8 mouse cellular contexts compared by ENCODE assay signal in genomic region chr10:62792177-62793090, GRCm38 (mm10). TPM values are rescaled to one million over a fixed set of nuclear protein-coding genes. Genes with fewer than 3 reads are reported as not detected.
DNase-seq lines count a peak whose midpoint lies in the region; ATAC-seq and TF ChIP-seq lines count a peak whose summit lies in the region.

Ccar1 (minus strand) TSS chr10:62792286.

- 7% methylated on average over 55 of the region's 55 CpGs for WGBS in bone marrow, adult 2 months
- 1% methylated on average over 55 of the region's 55 CpGs for WGBS in embryonic facial prominence, embryonic 15.5 days
- 2% methylated on average over 55 of the region's 55 CpGs for WGBS in limb, embryonic 14.5 days
- WGBS in midbrain, postnatal 0 days: 5% methylated on average over 55 of the region's 55 CpGs

- TF ChIP-seq POLR2A in bone marrow, adult 2 months (IDR thresholded peaks at IDR 0.05; ENCODE audit: borderline replicate concordance, control insufficient read depth, low read depth, low read length): peak; percentile 64; the same call in 1 of the 2 replicates
- 0 out of 2 replicates have a peak, but pooled peaks have one; percentile 33 for TF ChIP-seq POLR2A in limb, embryonic 14.5 days (IDR thresholded peaks at IDR 0.05; ENCODE audit: borderline replicate concordance, extremely low read depth, insufficient read depth, insufficient read length)

- H3K9ac ChIP-seq in embryonic facial prominence, embryonic 15.5 days: peak within 1 kb of the TSS; percentile 89
- peak within 1 kb of the TSS; percentile 98 for H3K9ac ChIP-seq in limb, embryonic 14.5 days (ENCODE audit: low read depth, low read length, severe bottlenecking)
- H3K9ac ChIP-seq in midbrain, postnatal 0 days (replicated peaks; ENCODE audit: low read length, poor library complexity, severe bottlenecking): peak within 1 kb of the TSS; percentile 95

- peak; percentile 99 for DNase-seq in 416B (ENCODE audit: low read depth)
- peak; percentile 99 for DNase-seq in heart, adult 8-10 months (ENCODE audit: low spot score)
- DNase-seq in kidney, adult 9 months: peak; percentile 99
- DNase-seq in limb, embryonic 14.5 days (ENCODE audit: low spot score): peak; percentile 98
- peak; percentile 99 for DNase-seq in midbrain, postnatal 0 days (ENCODE audit: low spot score)
- DNase-seq in spleen, postnatal 14 days (ENCODE audit: low spot score in 2 of 2): peak; percentile 97 to 99

- peak within 1 kb of the TSS; percentile 94 for H3K27ac ChIP-seq in bone marrow, adult 2 months (ENCODE audit: control insufficient read depth, insufficient read depth, low read depth, low read length, poor library complexity)
- H3K27ac ChIP-seq in embryonic facial prominence, embryonic 15.5 days (replicated peaks): peak within 1 kb of the TSS; percentile 96
- H3K27ac ChIP-seq in limb, embryonic 14.5 days (replicated peaks; ENCODE audit: low read depth, low read length): peak within 1 kb of the TSS; percentile 93
- H3K27ac ChIP-seq in midbrain, postnatal 0 days (ENCODE audit: low read depth, low read length): peak within 1 kb of the TSS; percentile 93

- H3K4me3 ChIP-seq in bone marrow, adult 2 months (replicated peaks; ENCODE audit: control insufficient read depth, low read depth, low read length): peak within 1 kb of the TSS; percentile 97
- peak within 1 kb of the TSS; percentile 89 for H3K4me3 ChIP-seq in embryonic facial prominence, embryonic 15.5 days (replicated peaks)
- H3K4me3 ChIP-seq in limb, embryonic 14.5 days (replicated peaks; ENCODE audit: low read length): peak within 1 kb of the TSS; percentile 100
- H3K4me3 ChIP-seq in midbrain, postnatal 0 days (ENCODE audit: low read depth, low read length): peak within 1 kb of the TSS; percentile 97

- no peak for TF ChIP-seq CTCF in bone marrow, adult 2 months (IDR thresholded peaks at IDR 0.05; ENCODE audit: control insufficient read depth, insufficient read depth, low read length)
- peak; percentile 51 for TF ChIP-seq CTCF in midbrain, postnatal 0 days (IDR thresholded peaks at IDR 0.05)

- no peaks in the 10 kb centered on the region for H3K27me3 ChIP-seq in embryonic facial prominence, embryonic 15.5 days
- H3K27me3 ChIP-seq in limb, embryonic 14.5 days (ENCODE audit: control insufficient read depth, insufficient read depth, low read length): no peaks in the 10 kb centered on the region
- no peaks in the 10 kb centered on the region for H3K27me3 ChIP-seq in midbrain, postnatal 0 days (ENCODE audit: insufficient read depth, low read length)

- H3K9me3 ChIP-seq in embryonic facial prominence, embryonic 15.5 days (replicated peaks): no peaks in the 10 kb centered on the region
- no peaks in the 10 kb centered on the region for H3K9me3 ChIP-seq in limb, embryonic 14.5 days (ENCODE audit: control insufficient read depth, low read length)
- H3K9me3 ChIP-seq in midbrain, postnatal 0 days (ENCODE audit: low read length): no peaks in the 10 kb centered on the region

- H3K4me2 ChIP-seq in embryonic facial prominence, embryonic 15.5 days (replicated peaks): peak within 1 kb of the TSS; percentile 53
- peak within 1 kb of the TSS; percentile 70 for H3K4me2 ChIP-seq in limb, embryonic 14.5 days (replicated peaks; ENCODE audit: low read depth, low read length, severe bottlenecking)
- peak within 1 kb of the TSS; percentile 63 for H3K4me2 ChIP-seq in midbrain, postnatal 0 days (ENCODE audit: low read depth, low read length, poor library complexity, severe bottlenecking)

- H3K4me1 ChIP-seq in bone marrow, adult 2 months (ENCODE audit: control insufficient read depth, insufficient read depth, low read length): peaks cover 1% of the 10 kb centered on the region; the same call in 1 of the 2 replicates
- peaks cover 12% of the 10 kb centered on the region for H3K4me1 ChIP-seq in embryonic facial prominence, embryonic 15.5 days
- peaks cover 5% of the 10 kb centered on the region for H3K4me1 ChIP-seq in limb, embryonic 14.5 days (ENCODE audit: control insufficient read depth, insufficient read depth, low read length)
- H3K4me1 ChIP-seq in midbrain, postnatal 0 days (ENCODE audit: insufficient read depth, low read length): no peaks in the 10 kb centered on the region

- H3K36me3 ChIP-seq in embryonic facial prominence, embryonic 15.5 days: peaks cover 28% of the 10 kb centered on the region
- peaks cover 32% of the 10 kb centered on the region for H3K36me3 ChIP-seq in limb, embryonic 14.5 days (ENCODE audit: control insufficient read depth, insufficient read depth, low read length)
- H3K36me3 ChIP-seq in midbrain, postnatal 0 days (ENCODE audit: insufficient read depth, low read length): peaks cover 24% of the 10 kb centered on the region

- ATAC-seq in embryonic facial prominence, embryonic 15.5 days (ENCODE audit: insufficient number of reproducible peaks, low FRiP score, low TSS enrichment, low read depth): peak; percentile 98
- peak; percentile 96 for ATAC-seq in limb, embryonic 14.5 days (ENCODE audit: low FRiP score, low read depth)
- peak; percentile 98 for ATAC-seq in midbrain, postnatal 0 days (ENCODE audit: low FRiP score)

RNA-seq across cellular contexts. Expression of gene Ccar1, which starts in this region (rescaled TPM):
- polyA plus RNA-seq in bone marrow, adult 2 months (2011; ENCODE audit: insufficient read depth, insufficient read length, low replicate concordance, missing spikeins): 59.8 and 89.0 TPM in 2 replicates
- polyA plus RNA-seq in embryonic facial prominence, embryonic 15.5 days (2015; fragmentation: Nextera tagmentation; extraction: Ambion mirVana): 102 and 112 TPM in 2 replicates
- total RNA-seq in heart, adult 8-10 months (2022): 10 to 100 TPM; 43.1 to 52.2 (median 47.1) TPM
- polyA plus RNA-seq in limb, embryonic 14.5 days (2012; rRNA removed): 77.9 and 112 TPM in 2 replicates
- 115 and 116 TPM in 2 replicates for polyA plus RNA-seq in limb, embryonic 14.5 days (2014; fragmentation: Nextera tagmentation; extraction: Ambion mirVana)
- total RNA-seq in midbrain, postnatal 0 days (2014; rRNA removed): 49.9 and 70.8 TPM in 2 replicates
- 69.6 and 78.5 TPM in 2 replicates for polyA plus RNA-seq in midbrain, postnatal 0 days (2015; fragmentation: Nextera tagmentation; extraction: Ambion mirVana)

Comparison
In these comparisons a context has a peak if more than half of its experiments do, and no peak if none do; other contexts are left out.
1. Peak in every context shown above with its lines: DNase-seq, ATAC-seq, H3K4me3 ChIP-seq and H3K27ac ChIP-seq.